Mouse (Mus musculus) lung, embryonic 16.5 days (tissue): ENCODE measurements around the gene Col19a1. TPM values are rescaled to one million over a fixed set of nuclear protein-coding genes. Genes with fewer than 3 reads are reported as not detected.
"Not testable (repeated sequence)": the region's sequence is repeated elsewhere in the genome, so short reads cannot be mapped to it uniquely, and the experiment has no call there.

ENCODE experiments used
- ATAC-seq: fragments of 200-750 bp; cut with Nextera tagmentation; 2 replicates; pipeline ENCODE4 v1.8.0; 2017; ENCODE audit warnings: low read depth, mild to moderate bottlenecking, moderate library complexity
- H3K27ac ChIP-seq: fragments of 300-500 bp; sonication (generic); 2 replicates; pipeline ENCODE4 v1.5.1; 2014; ENCODE audit warnings: mild to moderate bottlenecking, control low read depth, low read length
- H3K27me3 ChIP-seq: fragments of 300-500 bp; sonication (generic); 2 replicates; pipeline ENCODE4 v1.6.1; 2014; ENCODE audit warnings: low read depth, low read length, mixed read lengths; ENCODE audit not compliant: control insufficient read depth, insufficient read depth
- H3K36me3 ChIP-seq: fragments of 300-500 bp; sonication (generic); 2 replicates; pipeline ENCODE4 v1.6.1; 2014; ENCODE audit warnings: low read length; ENCODE audit not compliant: control insufficient read depth, insufficient read depth
- H3K4me1 ChIP-seq: fragments of 300-500 bp; sonication (generic); replicated peaks from 2 replicates; pipeline ENCODE4 v1.6.1; 2014; ENCODE audit warnings: low read length, mixed read lengths; ENCODE audit not compliant: control insufficient read depth, insufficient read depth
- H3K4me2 ChIP-seq: fragments of 300-500 bp; sonication (generic); 2 replicates; pipeline ENCODE4 v1.6.1; 2014; ENCODE audit warnings: low read depth, low read length, control low read depth
- H3K4me3 ChIP-seq: fragments of 300-500 bp; sonication (generic); 2 replicates; pipeline ENCODE4 v1.5.1; 2014; ENCODE audit warnings: mild to moderate bottlenecking, low read length, control low read depth
- H3K9ac ChIP-seq: fragments of 300-500 bp; sonication (generic); 2 replicates; pipeline ENCODE4 v1.6.1; 2014; ENCODE audit warnings: low read length, control low read depth
- H3K9me3 ChIP-seq: fragments of 300-500 bp; sonication (generic); 2 replicates; pipeline ENCODE4 v1.6.1; 2016; ENCODE audit warnings: low read length; ENCODE audit not compliant: control insufficient read depth
- WGBS: fragments of 180-500 bp; shearing (Covaris S2); extraction: QIAGEN DNeasy Blood & Tissue Kit; methylation state at CpG from one replicate; pipeline ENCODE4 v1.1.7; 2014; 5-methylcytosine and 5-hydroxymethylcytosine counted together
- polyA plus RNA-seq: library from polyadenylated mRNA; unstranded; fragments of >200 nt; fragmentation: Nextera tagmentation; extraction: Ambion mirVana; gene quantifications from 2 replicates; pipeline ENCODE4 v1.2.1, GENCODE M21; 2015

The Col19a1 gene
- 0.14 and 0.16 TPM in 2 replicates for polyA plus RNA-seq

- 3% methylated on average over 22 of the region's 22 CpGs for WGBS
- Histone ChIP-seq H3K9me3 (no peaks in the 10 kb centered on the region), H3K4me3 (peak within 1 kb of the TSS; percentile 58), H3K27me3 (peaks cover 37% of the 10 kb centered on the region), H3K36me3 (no peaks in the 10 kb centered on the region), H3K9ac (peak within 1 kb of the TSS; percentile 46), H3K4me1 (peaks cover 7% of the 10 kb centered on the region; the same call in 1 of the 2 replicates), H3K27ac (no peak within 1 kb of the TSS), H3K4me2 (peak within 1 kb of the TSS; percentile 83)
- ATAC-seq, result no peak
These were observed at the start of gene Col19a1 for GRCm38 (mm10) chr1:24587141-24587541. Col19a1 (minus strand) TSS chr1:24587472.

DNA sequence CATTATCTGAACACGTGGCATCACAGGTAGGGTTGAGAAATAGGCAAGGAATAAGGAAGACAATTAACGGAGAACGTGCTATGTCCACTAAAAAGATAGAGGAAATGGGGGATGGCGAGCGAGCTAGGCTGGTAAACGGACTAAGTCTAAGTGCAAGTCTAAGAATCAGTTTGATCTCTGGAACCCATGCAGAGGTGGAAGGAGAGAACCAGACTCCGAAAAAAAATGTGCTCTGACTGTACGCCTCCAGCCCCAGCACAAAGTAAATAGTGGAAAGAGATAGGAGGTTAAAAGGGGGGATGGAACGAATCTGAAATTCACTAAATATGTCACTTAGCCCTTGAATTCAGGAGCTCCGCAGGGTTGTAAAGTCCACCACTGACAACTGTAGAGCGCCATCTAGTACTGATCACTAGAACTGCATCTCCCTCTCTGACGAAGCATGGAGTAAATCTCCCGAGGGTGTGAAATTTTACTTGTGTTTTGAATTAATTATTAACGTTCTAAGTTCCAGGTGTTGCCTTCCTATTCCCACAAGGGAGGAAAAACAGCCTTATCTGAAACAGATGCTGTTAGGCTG is 46.4 kb upstream of the Col19a1 start:
- no peaks in the 10 kb centered on the region for H3K27me3 ChIP-seq
- H3K4me3 ChIP-seq, result no peak overlapping the region
- peak; percentile 56; the same call in 1 of the 2 replicates for ATAC-seq
- no peak overlapping the region for H3K27ac ChIP-seq
- H3K9ac ChIP-seq, result no peak overlapping the region
- H3K9me3 ChIP-seq, result no peaks in the 10 kb centered on the region
- WGBS, result 32% methylated on average over 14 of the region's 14 CpGs
- H3K36me3 ChIP-seq, result no peaks in the 10 kb centered on the region
- H3K4me1 ChIP-seq, result no peaks in the 10 kb centered on the region
- peak overlapping the region; percentile 28; the same call in 1 of the 2 replicates for H3K4me2 ChIP-seq

DNA sequence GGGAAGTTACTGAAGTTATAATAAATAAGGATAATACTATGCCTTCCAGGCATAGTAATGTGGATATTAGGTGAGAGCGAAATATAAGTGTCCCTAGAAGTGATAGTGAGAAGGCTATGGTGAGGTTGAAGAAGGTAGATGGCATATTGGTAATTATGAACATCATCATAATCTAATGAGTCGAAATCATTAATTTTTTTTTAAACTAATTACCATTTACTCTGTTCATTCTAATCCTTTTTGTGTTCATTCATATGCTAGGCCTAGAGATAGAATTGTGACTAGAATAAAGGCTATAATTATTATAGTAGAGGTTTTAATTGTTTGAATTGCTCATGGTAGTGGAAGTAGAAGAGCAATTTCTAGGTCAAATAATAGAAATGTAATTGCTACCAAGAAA is 25.3 kb upstream of the Col19a1 start:
- not testable (repeated sequence) for H3K4me3 ChIP-seq, H3K4me2 ChIP-seq, H3K36me3 ChIP-seq, H3K4me1 ChIP-seq, H3K9ac ChIP-seq, H3K27ac ChIP-seq, H3K27me3 ChIP-seq, H3K9me3 ChIP-seq, ATAC-seq
- WGBS, result under 1% methylated on average over 1 of the region's 2 CpGs

- ATAC-seq, result no peak
- H3K4me2 ChIP-seq, result no peak overlapping the region
- no peaks in the 10 kb centered on the region for H3K4me1 ChIP-seq
- no peaks in the 10 kb centered on the region for H3K36me3 ChIP-seq
- no peak overlapping the region for H3K27ac ChIP-seq
- WGBS, result 95% methylated on average over 19 of the region's 19 CpGs
- H3K9me3 ChIP-seq, result no peaks in the 10 kb centered on the region
- H3K9ac ChIP-seq, result no peak overlapping the region
- H3K4me3 ChIP-seq, result no peak overlapping the region
- H3K27me3 ChIP-seq, result no peaks in the 10 kb centered on the region
These were observed 7.8 kb upstream of the Col19a1 start for GRCm38 (mm10) chr1:24595096-24595495.

DNA sequence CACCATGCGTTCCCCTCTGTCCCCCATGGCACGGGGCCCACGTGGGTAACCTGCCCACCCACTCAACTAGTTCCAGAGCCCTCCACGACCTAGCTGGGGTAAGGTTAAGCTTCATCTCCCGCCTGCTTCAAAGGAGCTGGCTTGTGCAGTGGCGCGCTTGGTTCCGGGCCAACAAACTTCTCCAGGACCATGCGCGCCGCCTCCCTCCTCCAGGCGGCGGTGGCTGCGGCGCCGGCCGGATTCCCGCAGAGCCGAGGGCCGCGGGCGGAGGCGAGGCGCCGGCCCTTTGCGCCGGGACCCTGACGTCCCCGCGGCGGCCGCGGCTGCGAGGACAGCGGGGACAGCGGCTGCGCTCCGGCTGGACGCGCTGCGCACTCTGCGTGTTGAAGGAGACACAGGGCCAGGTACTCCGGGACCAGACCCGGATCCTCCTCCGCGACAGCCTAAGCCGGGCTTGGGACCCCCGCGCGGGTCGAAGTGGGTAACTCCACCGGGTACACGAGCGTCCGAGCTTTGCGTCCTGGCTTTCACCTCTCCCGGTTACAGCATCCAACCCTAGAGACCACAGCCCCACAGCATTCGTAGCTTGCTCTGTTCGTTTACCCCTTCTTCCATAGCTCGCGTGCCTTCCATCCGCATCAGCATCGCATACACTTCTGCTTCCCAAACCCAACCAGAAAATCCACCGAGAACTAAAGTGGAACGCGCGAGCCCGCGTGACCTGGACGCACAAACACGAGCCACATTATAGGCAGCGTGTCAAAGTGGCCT is 717 bp downstream of the Col19a1 start:
- no peak overlapping the region for H3K27ac ChIP-seq
- H3K27me3 ChIP-seq, result peaks cover 37% of the 10 kb centered on the region
- peak overlapping the region; percentile 46 for H3K9ac ChIP-seq
- peak overlapping the region; percentile 83 for H3K4me2 ChIP-seq
- H3K4me1 ChIP-seq, result peaks cover 7% of the 10 kb centered on the region; the same call in 1 of the 2 replicates
- peak; percentile 86 for ATAC-seq
- under 1% methylated on average over 64 of the region's 72 CpGs for WGBS
- peak overlapping the region; percentile 58 for H3K4me3 ChIP-seq
- no peaks in the 10 kb centered on the region for H3K9me3 ChIP-seq
- no peaks in the 10 kb centered on the region for H3K36me3 ChIP-seq

GRCm38 (mm10) chr1:24572602-24573001 is 14.7 kb downstream of the Col19a1 start:
- Histone ChIP-seq H3K36me3 (no peaks in the 10 kb centered on the region), H3K4me2 (no peak overlapping the region), H3K27ac (no peak overlapping the region), H3K27me3 (no peaks in the 10 kb centered on the region), H3K9ac (no peak overlapping the region), H3K9me3 (no peaks in the 10 kb centered on the region), H3K4me1 (no peaks in the 10 kb centered on the region), H3K4me3 (no peak overlapping the region)
- WGBS, result 70% methylated on average over 8 of the region's 8 CpGs
- ATAC-seq, result no peak

DNA sequence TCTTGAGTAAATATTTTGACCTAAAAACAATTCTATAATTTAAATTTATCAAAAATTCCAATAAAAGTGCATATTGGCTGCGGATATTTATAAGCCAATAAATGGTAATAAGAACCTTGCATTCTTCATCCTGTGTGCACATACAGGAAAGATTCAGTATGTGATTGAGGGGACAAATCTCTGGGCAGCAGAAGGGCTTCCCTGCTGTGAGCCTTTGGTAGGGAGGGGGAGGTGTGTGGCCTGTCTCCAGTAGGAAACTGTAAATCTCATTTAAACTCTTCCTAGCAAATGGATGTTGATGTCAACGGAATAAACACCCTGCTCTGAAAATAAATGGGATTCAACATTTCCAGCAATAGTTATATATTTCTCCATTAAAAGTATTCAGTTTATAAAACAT is 23.2 kb downstream of the Col19a1 start:
- 62% methylated on average over 2 of the region's 2 CpGs for WGBS
- no peak overlapping the region for H3K4me3 ChIP-seq
- no peaks in the 10 kb centered on the region for H3K27me3 ChIP-seq
- no peak for ATAC-seq
- no peaks in the 10 kb centered on the region for H3K9me3 ChIP-seq
- no peak overlapping the region for H3K9ac ChIP-seq
- H3K36me3 ChIP-seq, result no peaks in the 10 kb centered on the region
- no peaks in the 10 kb centered on the region for H3K4me1 ChIP-seq
- H3K4me2 ChIP-seq, result no peak overlapping the region
- no peak overlapping the region for H3K27ac ChIP-seq

GRCm38 (mm10) chr1:24558005-24558404 is 29.3 kb downstream of the Col19a1 start:
- 62% methylated on average over 10 of the region's 10 CpGs for WGBS
- Histone ChIP-seq H3K27me3 (no peaks in the 10 kb centered on the region), H3K27ac (no peak overlapping the region), H3K4me2 (no peak overlapping the region), H3K4me3 (no peak overlapping the region), H3K4me1 (no peaks in the 10 kb centered on the region), H3K9ac (no peak overlapping the region), H3K9me3 (no peaks in the 10 kb centered on the region), H3K36me3 (no peaks in the 10 kb centered on the region)
- ATAC-seq, result no peak

DNA sequence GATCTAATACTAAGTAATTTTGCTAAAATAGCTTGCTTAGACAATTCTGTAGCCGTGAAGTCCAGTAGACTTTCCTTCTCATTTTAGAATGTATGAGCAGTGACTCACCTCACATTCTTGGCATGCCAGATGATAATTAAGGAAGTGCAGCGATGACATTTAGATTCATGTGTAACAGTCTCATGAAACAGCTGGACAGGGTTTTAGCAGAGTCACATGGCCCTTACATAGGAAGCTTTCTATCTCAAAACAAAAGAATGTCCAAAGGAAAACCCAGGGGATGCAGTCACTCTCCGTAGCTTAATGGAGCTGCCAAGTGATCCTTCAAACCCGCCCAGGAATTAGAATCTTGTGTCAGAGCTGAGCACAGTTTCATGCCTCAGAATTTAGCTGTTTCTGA is 33.8 kb downstream of the Col19a1 start:
- H3K4me2 ChIP-seq, result no peak overlapping the region
- no peak for ATAC-seq
- no peak overlapping the region for H3K9ac ChIP-seq
- WGBS, result 16% methylated on average over 4 of the region's 4 CpGs
- no peaks in the 10 kb centered on the region for H3K9me3 ChIP-seq
- H3K27me3 ChIP-seq, result no peaks in the 10 kb centered on the region
- H3K4me1 ChIP-seq, result no peaks in the 10 kb centered on the region
- H3K4me3 ChIP-seq, result no peak overlapping the region
- H3K36me3 ChIP-seq, result no peaks in the 10 kb centered on the region
- no peak overlapping the region for H3K27ac ChIP-seq
